In the genomic region with DNA sequence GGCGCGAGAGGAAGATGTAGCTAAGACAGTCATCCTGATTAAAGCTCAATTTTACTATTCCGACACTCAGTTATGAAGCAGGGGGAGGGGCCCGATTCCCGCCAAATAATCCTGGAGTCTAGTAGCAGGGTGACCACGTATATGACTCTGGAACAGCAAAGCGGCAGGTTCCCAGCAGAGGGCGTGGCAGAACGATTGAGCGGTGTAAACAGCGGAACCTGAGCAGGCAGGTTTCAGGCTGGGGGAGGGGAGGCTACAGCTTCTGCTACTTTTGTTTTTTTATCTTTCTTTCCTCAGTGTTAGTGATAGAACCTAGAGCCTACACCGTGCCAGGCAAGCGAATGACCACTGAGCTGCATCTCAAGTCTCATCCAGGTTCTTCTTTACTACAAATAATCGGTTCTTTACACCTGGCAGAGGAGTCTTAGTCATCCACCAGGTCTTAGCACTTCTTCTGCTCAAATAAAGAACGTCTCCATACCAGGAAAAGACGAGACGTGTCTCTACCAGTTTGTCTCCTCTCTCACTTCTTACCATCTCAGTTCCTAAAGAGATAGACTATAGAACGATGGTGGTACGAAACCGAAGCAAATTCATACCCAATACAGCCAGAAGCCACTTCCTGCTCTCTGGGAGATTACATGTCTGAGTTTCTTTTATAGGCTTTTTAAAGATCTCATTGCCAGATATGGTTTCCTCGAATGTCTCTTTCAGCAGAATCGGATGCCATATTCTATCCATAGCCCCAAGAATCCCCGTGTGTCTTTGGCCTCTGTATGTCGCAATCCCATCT, we compare ENCODE assay signal across 10 mouse cellular contexts.
DNase-seq lines count a peak whose midpoint lies in the region; ATAC-seq and TF ChIP-seq lines count a peak whose summit lies in the region.
"Had no signal": no experiment of that assay in that cellular context is flagged by ENCODE, and none has a peak within 500 bp of the region (broad histone marks: within the 10 kb centered on the region; RNA-seq: fewer than 3 reads in every experiment).

No protein-coding gene starts in this region.

- peak; percentile 49 for TF ChIP-seq CTCF in hindbrain, postnatal 0 days (IDR thresholded peaks at IDR 0.05; ENCODE audit: low read depth)
- TF ChIP-seq CTCF in ES-Bruce4 (IDR thresholded peaks at IDR 0.05; ENCODE audit: low read depth, low read length) = peak; percentile 60
- TF ChIP-seq CTCF in kidney, adult 2 months (conservative IDR thresholded peaks at IDR 0.05; ENCODE audit: insufficient read depth, insufficient read length, low read depth, low read length) = no peak; the same call in 1 of the 2 replicates

- 65% methylated on average over 24 of the region's 24 CpGs for WGBS in hindbrain, postnatal 0 days
- WGBS in hindbrain, embryonic 14.5 days = 60% methylated on average over 24 of the region's 24 CpGs
- 62% methylated on average over 24 of the region's 24 CpGs for WGBS in kidney, adult 2 months

- no peak overlapping the region for H3K27ac ChIP-seq in hindbrain, postnatal 0 days
- no peak overlapping the region for H3K27ac ChIP-seq in hindbrain, embryonic 14.5 days
- no peak overlapping the region for H3K27ac ChIP-seq in ES-Bruce4 (ENCODE audit: insufficient read depth, low read length)
- no peak overlapping the region for H3K27ac ChIP-seq in kidney, adult 2 months (ENCODE audit: insufficient read depth, low read depth, low read length)
- H3K27ac ChIP-seq: heart, embryonic 15.5 days; liver, embryonic 13.5 days had no signal

- H3K36me3 ChIP-seq in hindbrain, postnatal 0 days (ENCODE audit: insufficient read depth, low read length) = no peaks in the 10 kb centered on the region
- no peaks in the 10 kb centered on the region for H3K36me3 ChIP-seq in hindbrain, embryonic 14.5 days (replicated peaks; ENCODE audit: control insufficient read depth, insufficient read depth)
- no peaks in the 10 kb centered on the region for H3K36me3 ChIP-seq in ES-Bruce4 (ENCODE audit: control insufficient read depth, insufficient read depth, low read length, poor library complexity, severe bottlenecking)
- no peaks in the 10 kb centered on the region for H3K36me3 ChIP-seq in kidney, adult 2 months (ENCODE audit: control insufficient read depth, insufficient read depth, low read length)
- H3K36me3 ChIP-seq: heart, embryonic 15.5 days; liver, embryonic 13.5 days had no signal

- ATAC-seq in hindbrain, postnatal 0 days = peak; percentile 55; the same call in 1 of the 2 replicates
- no peak for ATAC-seq in hindbrain, embryonic 14.5 days (ENCODE audit: low FRiP score)

- peak; percentile 68; the same call in 1 of the 2 replicates for TF ChIP-seq EP300 in ES-Bruce4 (IDR thresholded peaks at IDR 0.05; ENCODE audit: insufficient read depth, low read depth, low read length)

- no peak for TF ChIP-seq POLR2A in ES-Bruce4 (IDR thresholded peaks at IDR 0.05; ENCODE audit: insufficient read depth, low read length)
- no peak for TF ChIP-seq POLR2A in kidney, adult 2 months (IDR thresholded peaks at IDR 0.05; ENCODE audit: low read depth, low read length)

- peak; percentile 55 for DNase-seq in hindbrain, postnatal 0 days (ENCODE audit: low spot score)
- DNase-seq in hindbrain, embryonic 14.5 days (ENCODE audit: low spot score) = no peak
- DNase-seq in kidney, adult 2 months = peak; percentile 53
- DNase-seq in naive thymus-derived CD4-positive, alpha-beta T cell, adult 2 months (ENCODE audit: low read depth) = peak; percentile 88
- DNase-seq in right cerebral cortex, adult 18-20 months = no peak
- DNase-seq in adrenal gland, postnatal 4 days (ENCODE audit: low spot score in 2 of 2) = no peak
- DNase-seq in layer of hippocampus, postnatal 36 days = no peak
- DNase-seq: liver, embryonic 13.5 days had no signal

- no peak overlapping the region for H3K4me3 ChIP-seq in hindbrain, postnatal 0 days (ENCODE audit: low read length)
- no peak overlapping the region for H3K4me3 ChIP-seq in hindbrain, embryonic 14.5 days (replicated peaks; ENCODE audit: low read length)
- no peak overlapping the region for H3K4me3 ChIP-seq in ES-Bruce4 (ENCODE audit: low read depth, low read length)
- H3K4me3 ChIP-seq in kidney, adult 2 months (ENCODE audit: insufficient read depth, low read depth, low read length) = no peak overlapping the region
- H3K4me3 ChIP-seq: heart, embryonic 15.5 days; liver, embryonic 13.5 days had no signal

- H3K4me2 ChIP-seq in hindbrain, postnatal 0 days (ENCODE audit: low read depth, low read length) = no peak overlapping the region
- H3K4me2 ChIP-seq in hindbrain, embryonic 14.5 days (replicated peaks) = no peak overlapping the region
- H3K4me2 ChIP-seq: heart, embryonic 15.5 days; liver, embryonic 13.5 days had no signal

- no peak overlapping the region for H3K9ac ChIP-seq in hindbrain, postnatal 0 days (replicated peaks; ENCODE audit: low read length)
- no peak overlapping the region for H3K9ac ChIP-seq in hindbrain, embryonic 14.5 days
- no peak overlapping the region for H3K9ac ChIP-seq in ES-Bruce4 (ENCODE audit: low read depth, poor library complexity, severe bottlenecking)
- H3K9ac ChIP-seq: heart, embryonic 15.5 days; liver, embryonic 13.5 days had no signal

- H3K4me1 ChIP-seq in hindbrain, postnatal 0 days (ENCODE audit: insufficient read depth, low read length) = no peaks in the 10 kb centered on the region
- H3K4me1 ChIP-seq in hindbrain, embryonic 14.5 days (replicated peaks; ENCODE audit: control insufficient read depth, insufficient read depth, low read length) = no peaks in the 10 kb centered on the region
- no peaks in the 10 kb centered on the region for H3K4me1 ChIP-seq in ES-Bruce4 (ENCODE audit: control insufficient read depth, insufficient read depth, low read length)
- no peaks in the 10 kb centered on the region for H3K4me1 ChIP-seq in kidney, adult 2 months (ENCODE audit: control insufficient read depth, insufficient read depth, low read length)
- H3K4me1 ChIP-seq: liver, embryonic 13.5 days had no signal

- H3K9me3 ChIP-seq in hindbrain, postnatal 0 days (ENCODE audit: low read length) = no peaks in the 10 kb centered on the region
- no peaks in the 10 kb centered on the region for H3K9me3 ChIP-seq in hindbrain, embryonic 14.5 days (ENCODE audit: control insufficient read depth, low read length)
- no peaks in the 10 kb centered on the region for H3K9me3 ChIP-seq in ES-Bruce4 (replicated peaks; ENCODE audit: control insufficient read depth, insufficient read depth, low read length, poor library complexity, severe bottlenecking)
- H3K9me3 ChIP-seq: heart, embryonic 15.5 days had no signal

- H3K27me3 ChIP-seq in hindbrain, postnatal 0 days (ENCODE audit: insufficient read depth, low read length) = no peaks in the 10 kb centered on the region
- no peaks in the 10 kb centered on the region for H3K27me3 ChIP-seq in hindbrain, embryonic 14.5 days (ENCODE audit: control insufficient read depth, insufficient read depth, low read length)
- H3K27me3 ChIP-seq in ES-Bruce4 (ENCODE audit: control insufficient read depth, insufficient read depth, low read length, poor library complexity, severe bottlenecking) = no peaks in the 10 kb centered on the region; the same call in 1 of the 2 replicates
- H3K27me3 ChIP-seq in kidney, adult 2 months (replicated peaks; ENCODE audit: control insufficient read depth, insufficient read depth, low read length) = no peaks in the 10 kb centered on the region
- H3K27me3 ChIP-seq: heart, embryonic 15.5 days; liver, embryonic 13.5 days had no signal

Comparison
In these comparisons a context has a peak if more than half of its experiments do, and no peak if none do; other contexts are left out.
1. DNase-seq: peak in hindbrain, postnatal 0 days (single experiment), kidney, adult 2 months (single experiment) and naive thymus-derived CD4-positive, alpha-beta T cell, adult 2 months (single experiment); none in hindbrain, embryonic 14.5 days (single experiment), right cerebral cortex, adult 18-20 months (single experiment), adrenal gland, postnatal 4 days (0 of 2) and layer of hippocampus, postnatal 36 days (0 of 2).